Mouse (Mus musculus): ENCODE results near the gene Ppp1r18. TPM values are rescaled to one million over a fixed set of nuclear protein-coding genes. Genes with fewer than 3 reads are reported as not detected.

Ppp1r18 gene
- polyA plus RNA-seq, 1 experiment from 2014 or later, result 30.3 TPM

- no peaks in the 10 kb centered on the region for H3K9me3 ChIP-seq (replicated peaks)
- H3K9ac ChIP-seq, result no peak overlapping the region
- no peak overlapping the region for H3K27ac ChIP-seq (replicated peaks)
- peaks cover 26% of the 10 kb centered on the region for H3K4me1 ChIP-seq
- H3K36me3 ChIP-seq, result peaks cover 19% of the 10 kb centered on the region
- no peak for ATAC-seq (ENCODE audit: insufficient number of reproducible peaks, low FRiP score, low TSS enrichment, low read depth)
- H3K4me2 ChIP-seq (replicated peaks), result no peak overlapping the region
- no peak overlapping the region for H3K4me3 ChIP-seq (replicated peaks)
- WGBS, result 67% methylated on average over 2 of the region's 2 CpGs
- H3K27me3 ChIP-seq, result no peaks in the 10 kb centered on the region
These were observed 5.6 kb upstream of the Ppp1r18 start for GRCm38 (mm10) chr17:35859835-35860234.

- peak overlapping the region; percentile 92 for H3K4me3 ChIP-seq (replicated peaks)
- peak overlapping the region; percentile 97 for H3K27ac ChIP-seq (replicated peaks)
- no peaks in the 10 kb centered on the region for H3K27me3 ChIP-seq
- peaks cover 31% of the 10 kb centered on the region for H3K4me1 ChIP-seq
- ATAC-seq (ENCODE audit: insufficient number of reproducible peaks, low FRiP score, low TSS enrichment, low read depth), result no peak
- peaks cover 16% of the 10 kb centered on the region for H3K36me3 ChIP-seq
- 2% methylated on average over 12 of the region's 12 CpGs for WGBS
- H3K9ac ChIP-seq, result peak overlapping the region; percentile 79
- peak overlapping the region; percentile 67 for H3K4me2 ChIP-seq (replicated peaks)
- no peaks in the 10 kb centered on the region for H3K9me3 ChIP-seq (replicated peaks)
These were observed 4.6 kb upstream of the Ppp1r18 start for GRCm38 (mm10) chr17:35860831-35861197.

- Histone ChIP-seq H3K9ac (peak within 1 kb of the TSS; percentile 79), H3K4me1 (peaks cover 31% of the 10 kb centered on the region), H3K27ac (replicated peaks) (peak within 1 kb of the TSS; percentile 97), H3K27me3 (no peaks in the 10 kb centered on the region), H3K9me3 (replicated peaks) (no peaks in the 10 kb centered on the region), H3K4me3 (replicated peaks) (peak within 1 kb of the TSS; percentile 92), H3K4me2 (replicated peaks) (peak within 1 kb of the TSS; percentile 67), H3K36me3 (peaks cover 16% of the 10 kb centered on the region)
- peak; percentile 89 for ATAC-seq (ENCODE audit: insufficient number of reproducible peaks, low FRiP score, low TSS enrichment, low read depth)
- WGBS, result under 1% methylated on average over 47 of the region's 47 CpGs
These were observed 4.1 kb upstream of the Ppp1r18 start, which contains the start of gene Nrm for GRCm38 (mm10) chr17:35861198-35861857. Gene Nrm (plus strand): TSS chr17:35861318.

DNA sequence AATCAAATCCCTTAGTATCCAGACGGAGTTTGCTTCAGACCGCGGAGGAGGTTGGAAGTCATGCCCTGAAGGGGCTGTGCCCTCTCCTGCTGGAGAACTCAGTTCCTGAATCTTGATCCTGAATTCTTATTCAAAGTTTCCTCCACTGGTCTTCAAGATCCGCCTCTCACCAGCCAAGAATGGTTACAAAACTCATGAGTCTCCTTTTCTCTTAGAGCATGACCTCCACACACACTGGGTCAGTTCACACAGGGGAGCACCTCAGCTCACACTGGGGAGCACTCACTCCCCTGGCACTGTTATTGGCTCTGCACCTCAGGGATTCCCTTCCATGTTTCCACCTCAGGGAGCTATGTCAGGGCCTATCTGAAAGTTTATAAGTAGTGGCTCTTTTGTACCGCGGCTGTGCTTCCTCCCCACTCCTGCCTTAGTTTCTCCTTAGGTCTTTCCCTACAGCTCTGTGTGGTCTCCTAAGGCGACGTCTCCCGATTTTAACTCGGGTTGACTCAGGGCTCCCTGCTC lies 500 bp upstream of the Ppp1r18 start:
- H3K27me3 ChIP-seq, result no peaks in the 10 kb centered on the region
- H3K4me3 ChIP-seq (replicated peaks), result peak overlapping the region; percentile 72
- peak overlapping the region; percentile 69 for H3K9ac ChIP-seq
- peak overlapping the region; percentile 99 for H3K27ac ChIP-seq (replicated peaks)
- peaks cover 63% of the 10 kb centered on the region for H3K4me1 ChIP-seq
- WGBS, result 24% methylated on average over 10 of the region's 10 CpGs
- no peaks in the 10 kb centered on the region for H3K36me3 ChIP-seq
- no peaks in the 10 kb centered on the region for H3K9me3 ChIP-seq (replicated peaks)
- no peak for ATAC-seq (ENCODE audit: insufficient number of reproducible peaks, low FRiP score, low TSS enrichment, low read depth)
- H3K4me2 ChIP-seq (replicated peaks), result peak overlapping the region; percentile 77

DNA sequence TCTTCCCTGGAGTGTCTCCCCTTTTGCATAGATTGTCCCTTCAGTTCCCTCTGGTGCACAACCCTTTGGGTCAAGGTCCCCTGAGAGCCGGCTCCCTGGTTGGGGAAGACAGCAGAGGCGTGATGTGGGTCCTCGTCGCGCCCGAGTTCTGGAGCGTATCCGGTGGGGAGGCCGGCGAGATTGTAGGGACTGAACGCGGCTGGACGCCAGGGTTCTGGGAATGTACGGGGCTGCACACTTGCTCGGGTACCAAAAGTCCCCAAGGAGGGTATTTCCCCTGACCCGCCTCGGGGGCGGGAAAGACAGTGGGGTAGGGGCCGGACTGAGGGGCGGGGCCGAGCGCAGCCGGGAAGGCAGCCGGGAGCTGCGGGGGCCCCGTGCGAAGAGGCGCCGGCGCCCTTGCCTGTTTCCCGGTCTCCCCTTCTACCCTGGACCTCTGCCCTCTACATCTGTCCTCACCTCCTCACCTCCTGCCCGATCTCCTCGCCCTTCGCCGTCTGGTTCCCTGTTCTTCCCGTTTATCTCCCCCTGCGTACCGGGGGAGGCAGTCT lies 963 bp downstream of the Ppp1r18 start:
- H3K9ac ChIP-seq, result peak overlapping the region; percentile 69
- peak overlapping the region; percentile 72 for H3K4me3 ChIP-seq (replicated peaks)
- no peaks in the 10 kb centered on the region for H3K27me3 ChIP-seq
- peak overlapping the region; percentile 99 for H3K27ac ChIP-seq (replicated peaks)
- under 1% methylated on average over 37 of the region's 38 CpGs for WGBS
- no peaks in the 10 kb centered on the region for H3K9me3 ChIP-seq (replicated peaks)
- H3K4me1 ChIP-seq, result peaks cover 68% of the 10 kb centered on the region
- ATAC-seq (ENCODE audit: insufficient number of reproducible peaks, low FRiP score, low TSS enrichment, low read depth), result peak; percentile 65
- H3K36me3 ChIP-seq, result peaks cover 5% of the 10 kb centered on the region; the same call in 1 of the 2 replicates
- peak overlapping the region; percentile 77 for H3K4me2 ChIP-seq (replicated peaks)

DNA sequence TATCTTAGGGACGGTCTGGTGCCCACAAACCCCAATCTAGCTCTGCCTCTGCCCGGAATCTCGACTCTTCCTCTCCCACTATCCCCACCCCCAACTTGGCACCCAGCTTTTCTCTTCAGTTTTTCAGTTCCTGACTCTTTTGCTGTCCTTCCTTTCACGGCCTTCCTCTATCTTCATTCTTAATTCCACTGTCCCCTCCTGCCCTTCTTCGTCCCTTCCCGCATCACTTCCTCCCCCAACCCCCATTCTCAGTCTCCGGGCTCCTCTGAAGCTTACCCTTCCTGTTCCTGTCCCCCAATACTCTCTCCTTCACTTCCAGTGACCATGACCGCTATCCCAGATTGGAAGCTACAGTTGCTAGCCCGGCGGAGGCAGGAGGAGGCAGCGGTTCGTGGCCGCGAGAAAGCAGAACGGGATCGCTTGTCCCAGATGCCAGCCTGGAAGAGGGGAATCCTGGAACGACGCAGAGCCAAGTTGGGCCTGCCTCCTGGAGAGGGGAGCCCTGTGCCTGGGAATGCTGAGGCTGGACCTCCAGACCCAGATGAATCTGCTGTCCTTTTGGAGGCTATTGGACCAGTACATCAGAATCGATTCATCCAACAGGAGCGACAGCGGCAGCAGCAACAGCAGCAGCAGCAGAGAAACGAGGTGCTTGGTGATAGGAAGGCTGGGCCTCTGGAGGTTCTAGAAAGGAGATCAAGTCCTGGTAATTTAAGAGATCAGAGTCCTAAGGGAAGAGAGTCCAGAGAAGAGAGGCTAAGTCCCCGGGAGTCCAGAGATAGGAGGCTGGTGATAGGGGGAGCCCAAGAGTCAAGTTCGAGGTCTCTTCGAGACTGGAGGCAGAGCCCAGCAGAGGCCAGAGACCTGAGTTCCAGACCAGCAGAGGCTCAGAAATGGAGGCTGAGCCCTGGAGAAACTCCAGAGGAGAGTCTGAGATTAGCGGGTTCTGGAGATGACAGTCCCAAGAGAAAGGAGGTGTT lies 1.8 kb downstream of the Ppp1r18 start:
- Histone ChIP-seq H3K27ac (replicated peaks) (peak overlapping the region; percentile 99), H3K9ac (peak overlapping the region; percentile 69), H3K4me3 (replicated peaks) (peak overlapping the region; percentile 72), H3K4me1 (peaks cover 64% of the 10 kb centered on the region), H3K36me3 (peaks cover 6% of the 10 kb centered on the region; the same call in 1 of the 2 replicates), H3K9me3 (replicated peaks) (no peaks in the 10 kb centered on the region), H3K27me3 (no peaks in the 10 kb centered on the region), H3K4me2 (replicated peaks) (peak overlapping the region; percentile 77)
- WGBS, result 9% methylated on average over 26 of the region's 26 CpGs
- ATAC-seq (ENCODE audit: insufficient number of reproducible peaks, low FRiP score, low TSS enrichment, low read depth), result no peak

DNA sequence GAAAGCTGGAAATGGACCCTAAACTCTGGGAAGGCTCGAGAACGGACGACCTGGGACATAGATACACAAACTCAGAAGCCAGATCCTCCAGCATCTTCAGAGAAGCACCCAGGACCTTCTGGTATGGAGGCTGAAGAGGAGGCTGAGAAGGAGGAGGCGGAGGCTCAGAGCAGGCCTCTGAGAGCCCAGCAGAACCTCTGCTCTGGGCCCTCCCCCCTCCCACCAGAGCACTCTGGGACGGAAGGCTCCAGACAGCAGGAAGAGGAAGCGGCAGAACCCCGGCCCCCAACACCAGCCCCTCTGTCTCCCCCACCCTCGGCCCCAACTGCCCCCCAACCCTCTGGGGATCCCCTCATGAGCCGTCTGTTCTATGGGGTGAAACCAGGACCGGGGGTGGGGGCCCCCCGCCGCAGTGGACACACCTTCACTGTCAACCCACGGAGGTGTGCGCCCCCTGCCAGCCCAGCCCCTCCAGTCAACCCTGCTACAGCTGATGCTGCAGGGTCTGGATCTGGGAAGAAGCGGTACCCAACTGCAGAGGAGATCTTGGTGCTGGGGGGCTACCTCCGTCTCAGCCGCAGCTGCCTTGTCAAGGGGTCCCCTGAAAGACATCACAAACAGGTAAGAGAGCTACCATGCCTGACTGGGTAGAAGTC lies 2.9 kb downstream of the Ppp1r18 start:
- no peaks in the 10 kb centered on the region for H3K9me3 ChIP-seq (replicated peaks)
- no peak for ATAC-seq (ENCODE audit: insufficient number of reproducible peaks, low FRiP score, low TSS enrichment, low read depth)
- WGBS, result 13% methylated on average over 16 of the region's 17 CpGs
- H3K4me3 ChIP-seq (replicated peaks), result peak overlapping the region; percentile 72
- peak overlapping the region; percentile 99; the same call in 1 of the 2 replicates for H3K27ac ChIP-seq (replicated peaks)
- peaks cover 69% of the 10 kb centered on the region for H3K4me1 ChIP-seq
- H3K9ac ChIP-seq, result peak overlapping the region; percentile 69
- H3K36me3 ChIP-seq, result peaks cover 10% of the 10 kb centered on the region; the same call in 1 of the 2 replicates
- H3K4me2 ChIP-seq (replicated peaks), result peak overlapping the region; percentile 77
- H3K27me3 ChIP-seq, result no peaks in the 10 kb centered on the region

GRCm38 (mm10) chr17:35868961-35869345 lies 3.6 kb downstream of the Ppp1r18 start:
- under 1% methylated on average over 7 of the region's 7 CpGs for WGBS

GRCm38 (mm10) chr17:35869346-35870067 lies 4.1 kb downstream of the Ppp1r18 start:
- H3K4me3 ChIP-seq (replicated peaks), result peak overlapping the region; percentile 72
- no peaks in the 10 kb centered on the region for H3K27me3 ChIP-seq
- H3K36me3 ChIP-seq, result peaks cover 21% of the 10 kb centered on the region
- H3K4me2 ChIP-seq (replicated peaks), result peak overlapping the region; percentile 77
- peak overlapping the region; percentile 37; the same call in 1 of the 2 replicates for H3K9ac ChIP-seq
- H3K9me3 ChIP-seq (replicated peaks), result no peaks in the 10 kb centered on the region
- peak overlapping the region; percentile 78 for H3K27ac ChIP-seq (replicated peaks)
- peaks cover 68% of the 10 kb centered on the region for H3K4me1 ChIP-seq
- no peak for ATAC-seq (ENCODE audit: insufficient number of reproducible peaks, low FRiP score, low TSS enrichment, low read depth)
- 3% methylated on average over 7 of the region's 7 CpGs for WGBS

More at GRCm38 (mm10) chr17:35868961-35869345, 3.6 kb downstream of the Ppp1r18 start:
- Histone ChIP-seq H3K36me3 (peaks cover 16% of the 10 kb centered on the region), H3K27me3 (no peaks in the 10 kb centered on the region), H3K9me3 (replicated peaks) (no peaks in the 10 kb centered on the region), H3K9ac (peak overlapping the region; percentile 69), H3K4me1 (peaks cover 72% of the 10 kb centered on the region), H3K4me3 (replicated peaks) (peak overlapping the region; percentile 72), H3K4me2 (replicated peaks) (peak overlapping the region; percentile 77), H3K27ac (replicated peaks) (peak overlapping the region; percentile 99)
- no peak for ATAC-seq (ENCODE audit: insufficient number of reproducible peaks, low FRiP score, low TSS enrichment, low read depth)

All from embryonic facial prominence, embryonic 15.5 days (tissue).